Mouse (Mus musculus) embryonic facial prominence, embryonic 12.5 days (tissue): Measurements from ENCODE around the gene Hnrnph3. TPM values are rescaled to one million over a fixed set of nuclear protein-coding genes. Genes with fewer than 3 reads are reported as not detected.
A peak's percentile ranks its signal among the peaks of the same experiment; 100 is the strongest.

Source experiments
- ATAC-seq: fragments of 200-750 bp; cut with Nextera tagmentation; 2 replicates; pipeline ENCODE4 v1.8.0; 2017; ENCODE audit not compliant: insufficient number of reproducible peaks, insufficient read depth, low FRiP score, low TSS enrichment
- H3K27ac ChIP-seq: fragments of 300-500 bp; sonication (generic); 2 replicates; pipeline ENCODE4 v1.5.1; 2016; ENCODE audit warnings: mild to moderate bottlenecking
- H3K27me3 ChIP-seq: fragments of 300-500 bp; sonication (generic); 2 replicates; pipeline ENCODE4 v1.6.1; 2016; ENCODE audit warnings: mild to moderate bottlenecking, moderate library complexity
- H3K36me3 ChIP-seq: fragments of 300-500 bp; sonication (generic); 2 replicates; pipeline ENCODE4 v1.6.1; 2016; ENCODE audit warnings: mild to moderate bottlenecking
- H3K4me1 ChIP-seq: fragments of 300-500 bp; sonication (generic); 2 replicates; pipeline ENCODE4 v1.6.1; 2016
- H3K4me2 ChIP-seq: fragments of 300-500 bp; sonication (generic); replicated peaks from 2 replicates; pipeline ENCODE4 v1.6.1; 2016; ENCODE audit warnings: mild to moderate bottlenecking, moderate library complexity
- H3K4me3 ChIP-seq: fragments of 300-500 bp; sonication (generic); 2 replicates; pipeline ENCODE4 v1.5.1; 2016; ENCODE audit warnings: mild to moderate bottlenecking
- H3K9ac ChIP-seq: fragments of 300-500 bp; sonication (generic); 2 replicates; pipeline ENCODE4 v1.6.1; 2016; ENCODE audit warnings: mild to moderate bottlenecking, moderate library complexity
- H3K9me3 ChIP-seq: fragments of 300-500 bp; sonication (generic); 2 replicates; pipeline ENCODE4 v1.6.1; 2016; ENCODE audit warnings: mild to moderate bottlenecking, moderate library complexity
- WGBS: fragments of 180-500 bp; shearing (Covaris S2); methylation state at CpG from one replicate; pipeline ENCODE4 v1.1.7; 2016; 5-methylcytosine and 5-hydroxymethylcytosine counted together
- polyA plus RNA-seq: library from polyadenylated mRNA; unstranded; fragments of >200 nt; fragmentation: Nextera tagmentation; extraction: Ambion mirVana; gene quantifications from 2 replicates; pipeline ENCODE4 v1.2.1, GENCODE M21; 2016

Gene Hnrnph3
- polyA plus RNA-seq, 1 experiment from 2014 or later: 176 TPM

DNA sequence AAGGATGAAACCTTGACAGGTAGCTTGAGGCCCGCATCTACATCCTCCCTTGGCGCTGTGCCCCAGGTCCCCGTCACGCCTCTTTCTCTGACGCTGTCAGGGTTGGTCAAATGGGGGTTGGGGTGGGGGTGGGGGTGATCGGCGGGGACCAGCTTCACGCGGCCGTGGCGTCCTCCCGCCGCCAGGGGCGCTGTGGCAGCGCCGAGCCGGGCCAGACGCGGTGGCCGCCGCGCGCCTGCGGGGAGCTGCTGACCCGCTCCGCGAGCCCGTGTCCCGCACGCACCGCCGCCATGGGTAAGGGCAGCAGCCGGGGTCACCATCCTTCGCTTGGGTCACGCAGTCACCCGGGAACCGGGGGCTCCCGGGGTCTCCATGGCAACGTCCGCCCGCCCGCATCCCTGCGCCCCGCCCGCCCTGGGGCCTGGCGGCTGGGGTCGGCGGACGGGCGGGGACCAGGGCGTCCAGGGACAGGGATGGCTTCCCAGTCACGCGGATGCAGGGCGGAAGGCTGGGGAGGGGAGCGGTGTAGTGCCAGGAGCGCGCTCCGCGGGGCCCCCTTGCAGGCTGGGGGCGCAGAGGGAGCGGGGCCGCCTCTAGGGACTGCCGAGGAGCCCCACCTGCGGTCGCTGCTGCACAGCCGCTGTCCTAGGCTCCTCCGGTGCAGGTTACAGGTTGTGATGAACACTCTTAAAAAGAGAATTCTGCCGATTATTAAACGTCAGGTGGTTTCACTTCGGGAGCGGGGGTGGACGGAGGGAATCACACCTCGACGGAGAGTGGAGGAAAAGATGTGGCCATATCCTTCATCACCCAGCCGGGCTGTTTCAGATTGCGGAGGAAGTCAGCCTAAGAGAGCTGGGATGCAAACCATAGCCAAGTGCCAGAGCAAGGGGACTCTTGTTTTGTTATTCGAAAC, 43.7 kb downstream of the Hnrnph3 start, which contains the start of gene Rufy2:
Rufy2 (plus strand) TSS at position 185 of the 916 bp plus-strand sequence.
- Histone ChIP-seq H3K4me3 (peak within 1 kb of the TSS; percentile 76), H3K9me3 (no peaks in the 10 kb centered on the region), H3K36me3 (peaks cover 20% of the 10 kb centered on the region), H3K9ac (peak within 1 kb of the TSS; percentile 89), H3K27ac (peak within 1 kb of the TSS; percentile 83), H3K4me2 (peak within 1 kb of the TSS; percentile 59), H3K4me1 (peaks cover 8% of the 10 kb centered on the region), H3K27me3 (no peaks in the 10 kb centered on the region)
- WGBS: 1% methylated on average over 76 of the region's 77 CpGs
- peak; percentile 88 for ATAC-seq

- ATAC-seq: no peak
- H3K4me1 ChIP-seq: peaks cover 8% of the 10 kb centered on the region
- peaks cover 15% of the 10 kb centered on the region for H3K36me3 ChIP-seq
- H3K27me3 ChIP-seq: no peaks in the 10 kb centered on the region
- peak overlapping the region; percentile 76 for H3K4me3 ChIP-seq
- peak overlapping the region; percentile 89 for H3K9ac ChIP-seq
- peak overlapping the region; percentile 59 for H3K4me2 ChIP-seq
- 9% methylated on average over 10 of the region's 10 CpGs for WGBS
- no peaks in the 10 kb centered on the region for H3K9me3 ChIP-seq
- no peak overlapping the region for H3K27ac ChIP-seq
Observed at GRCm38 (mm10) chr10:62979667-62980038, 44.4 kb downstream of the Hnrnph3 start.

DNA sequence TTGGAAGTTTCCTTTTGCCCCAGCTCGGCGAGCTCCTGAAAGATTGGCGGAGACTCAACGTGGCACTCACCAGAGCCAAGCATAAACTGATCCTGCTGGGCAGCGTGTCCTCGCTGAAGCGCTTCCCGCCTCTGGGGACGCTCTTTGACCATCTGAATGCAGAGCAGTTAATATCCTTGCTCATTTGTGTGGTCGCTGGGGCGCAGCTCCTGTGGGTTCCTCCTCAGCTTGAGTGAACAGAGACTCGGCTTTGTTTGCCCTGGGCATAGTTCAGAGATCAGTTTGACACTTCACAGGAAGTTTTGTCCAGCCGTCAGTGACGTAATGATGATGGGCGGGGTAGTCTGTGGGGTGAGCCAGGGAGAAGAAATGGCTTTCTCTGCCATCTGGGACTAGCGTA, 52.2 kb downstream of the Hnrnph3 start:
- no peak for ATAC-seq
- Histone ChIP-seq H3K9me3 (no peaks in the 10 kb centered on the region), H3K4me2 (no peak overlapping the region), H3K9ac (no peak overlapping the region), H3K27ac (no peak overlapping the region), H3K4me1 (no peaks in the 10 kb centered on the region), H3K27me3 (no peaks in the 10 kb centered on the region), H3K36me3 (peaks cover 50% of the 10 kb centered on the region), H3K4me3 (no peak overlapping the region)
- 72% methylated on average over 16 of the region's 16 CpGs for WGBS

DNA sequence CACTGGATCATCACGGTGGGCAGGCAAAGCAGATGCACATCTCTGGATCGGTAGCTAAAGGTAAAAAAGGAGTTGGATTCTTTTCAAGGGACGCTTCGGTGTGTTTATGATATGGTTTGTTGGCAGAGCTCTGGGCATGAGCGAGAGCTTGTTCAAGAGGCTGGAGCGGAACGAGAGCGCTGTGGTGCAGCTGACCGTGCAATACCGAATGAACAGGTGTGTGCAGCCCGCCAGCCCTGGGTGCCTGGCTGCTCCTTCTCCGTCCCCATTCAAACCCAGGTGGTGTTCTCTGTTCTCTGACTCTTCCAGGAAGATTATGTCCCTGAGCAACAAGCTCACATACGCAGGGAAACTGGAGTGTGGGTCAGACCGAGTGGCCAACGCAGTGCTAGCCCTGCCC, 57.7 kb downstream of the Hnrnph3 start:
- Histone ChIP-seq H3K36me3 (peaks cover 80% of the 10 kb centered on the region), H3K4me3 (no peak overlapping the region), H3K4me2 (no peak overlapping the region), H3K9ac (no peak overlapping the region), H3K9me3 (no peaks in the 10 kb centered on the region), H3K27ac (no peak overlapping the region), H3K27me3 (no peaks in the 10 kb centered on the region), H3K4me1 (no peaks in the 10 kb centered on the region)
- 94% methylated on average over 15 of the region's 15 CpGs for WGBS
- ATAC-seq: no peak

- no peaks in the 10 kb centered on the region for H3K9me3 ChIP-seq
- no peak overlapping the region for H3K27ac ChIP-seq
- H3K9ac ChIP-seq: no peak overlapping the region
- no peaks in the 10 kb centered on the region for H3K27me3 ChIP-seq
- H3K36me3 ChIP-seq: peaks cover 82% of the 10 kb centered on the region
- H3K4me1 ChIP-seq: no peaks in the 10 kb centered on the region
- WGBS: 95% methylated on average over 11 of the region's 11 CpGs
- no peak overlapping the region for H3K4me2 ChIP-seq
- no peak overlapping the region for H3K4me3 ChIP-seq
- no peak for ATAC-seq
Observed at GRCm38 (mm10) chr10:62965796-62966195, 58.2 kb downstream of the Hnrnph3 start.

Other genes starting within 250 kb of the Hnrnph3 start
- gene Ccar1, start 231.9 kb downstream of the Hnrnph3 start, polyA plus RNA-seq: 142 and 146 TPM in 2 replicates
- 30.8 and 31.7 TPM in 2 replicates for gene Tet1, start 115.2 kb downstream of the Hnrnph3 start, polyA plus RNA-seq
- gene Slc25a16, start 103.6 kb downstream of the Hnrnph3 start, polyA plus RNA-seq: 10.1 and 10.8 TPM in 2 replicates
- 22.2 and 22.3 TPM in 2 replicates for gene Dna2, start 77.2 kb downstream of the Hnrnph3 start, polyA plus RNA-seq
- gene Rufy2, start 44.0 kb downstream of the Hnrnph3 start, polyA plus RNA-seq: 33.6 and 35.3 TPM in 2 replicates
- 0.52 and 0.92 TPM in 2 replicates for gene Pbld2, start 98 bp upstream of the Hnrnph3 start, polyA plus RNA-seq
- 1.4 and 2.1 TPM in 2 replicates for gene Pbld1, start 35.9 kb upstream of the Hnrnph3 start, polyA plus RNA-seq
- gene Atoh7, start 75.4 kb upstream of the Hnrnph3 start, polyA plus RNA-seq: 11.5 and 16.1 TPM in 2 replicates
- gene Mypn, start 179.7 kb upstream of the Hnrnph3 start, polyA plus RNA-seq: 0.67 and 0.87 TPM in 2 replicates
- 44.1 and 46.9 TPM in 2 replicates for gene Herc4, start 219.6 kb upstream of the Hnrnph3 start, polyA plus RNA-seq